Mouse (Mus musculus): ENCODE results near the gene Grk5. TPM values are rescaled to one million over a fixed set of nuclear protein-coding genes. Genes with fewer than 3 reads are reported as not detected.

Grk5 gene
- polyA plus RNA-seq, 1 experiment from 2014 or later: 1.1 TPM

DNA sequence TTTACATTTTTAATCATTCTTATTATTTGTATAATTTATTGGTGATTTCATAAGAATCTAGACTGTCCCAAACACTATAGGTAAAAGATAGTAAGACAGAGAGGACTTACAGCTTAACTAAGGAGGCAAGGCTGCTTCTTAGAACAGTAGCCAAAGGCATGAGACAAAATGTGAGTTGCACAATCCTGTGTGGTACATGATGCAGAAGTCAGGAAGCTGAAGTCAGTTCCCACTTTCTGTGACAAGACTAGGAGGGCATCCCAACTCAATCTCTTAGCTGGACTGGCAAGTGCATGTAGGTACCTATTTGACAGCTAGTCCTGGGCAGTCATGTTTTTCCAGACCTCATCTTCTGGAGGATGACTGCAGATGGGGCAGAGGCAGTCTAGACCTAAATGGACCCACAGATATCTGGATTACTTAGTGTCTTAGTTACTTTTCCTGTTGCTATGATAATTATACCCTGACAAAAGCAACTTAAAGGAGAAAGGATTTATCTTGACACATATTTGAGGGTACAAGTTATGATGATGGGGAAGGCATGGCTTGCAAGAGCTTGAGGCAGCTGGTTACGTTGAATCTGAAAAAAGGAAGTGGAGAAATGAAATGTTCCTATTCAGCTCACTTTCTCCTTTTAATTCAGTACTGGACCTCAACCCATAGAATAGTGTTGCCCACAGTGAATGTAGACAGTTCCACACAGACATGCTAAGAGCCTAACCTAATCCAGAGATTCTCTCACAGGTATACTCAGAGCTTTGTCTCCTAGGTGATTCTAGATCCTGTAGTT lies 128.1 kb downstream of the Grk5 start:
- H3K4me2 ChIP-seq (replicated peaks; ENCODE audit: low read depth): no peak overlapping the region
- H3K4me1 ChIP-seq (replicated peaks; ENCODE audit: control insufficient read depth, insufficient read depth): no peaks in the 10 kb centered on the region
- no peaks in the 10 kb centered on the region for H3K27me3 ChIP-seq (ENCODE audit: control insufficient read depth, insufficient read depth, low read length)
- H3K4me3 ChIP-seq (ENCODE audit: low read depth, low read length): no peak overlapping the region
- H3K36me3 ChIP-seq (ENCODE audit: control insufficient read depth, insufficient read depth, low read length): no peaks in the 10 kb centered on the region
- no peak for TF ChIP-seq EP300 (optimal IDR thresholded peaks at IDR 0.05)
- TF ChIP-seq CTCF (IDR thresholded peaks at IDR 0.05; ENCODE audit: low read depth): no peak
- no peak overlapping the region for H3K9ac ChIP-seq (ENCODE audit: low read length)
- no peak for DNase-seq (ENCODE audit: low spot score)
- no peak for ATAC-seq (ENCODE audit: low FRiP score, low TSS enrichment)
- H3K9me3 ChIP-seq (ENCODE audit: control insufficient read depth, low read length): no peaks in the 10 kb centered on the region
- H3K27ac ChIP-seq (replicated peaks): no peak overlapping the region
- 93% methylated on average over 1 of the region's 1 CpGs for WGBS

DNA sequence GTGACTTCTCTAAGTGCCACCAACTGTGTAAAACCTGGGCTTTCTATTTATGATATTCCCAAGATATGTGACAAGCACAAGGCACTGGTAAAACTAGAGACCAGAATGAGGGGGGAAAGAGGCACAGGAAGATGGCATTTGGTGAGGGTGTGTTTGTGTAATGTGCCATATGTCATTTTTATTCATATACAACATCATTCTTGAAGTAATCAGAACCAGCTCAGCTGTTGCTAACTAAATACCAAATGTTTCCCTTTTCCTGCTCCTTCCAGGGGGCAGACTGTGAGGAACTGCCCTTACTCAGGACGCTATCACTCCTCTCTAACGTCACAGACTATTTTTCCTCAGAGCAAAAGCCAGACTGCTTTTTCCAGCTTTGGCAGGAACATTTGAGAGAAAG lies 132.0 kb downstream of the Grk5 start:
- WGBS: 21% methylated on average over 2 of the region's 2 CpGs
- no peak overlapping the region; the same call in 1 of the 2 replicates for H3K27ac ChIP-seq (replicated peaks)
- ATAC-seq (ENCODE audit: low FRiP score, low TSS enrichment): no peak

DNA sequence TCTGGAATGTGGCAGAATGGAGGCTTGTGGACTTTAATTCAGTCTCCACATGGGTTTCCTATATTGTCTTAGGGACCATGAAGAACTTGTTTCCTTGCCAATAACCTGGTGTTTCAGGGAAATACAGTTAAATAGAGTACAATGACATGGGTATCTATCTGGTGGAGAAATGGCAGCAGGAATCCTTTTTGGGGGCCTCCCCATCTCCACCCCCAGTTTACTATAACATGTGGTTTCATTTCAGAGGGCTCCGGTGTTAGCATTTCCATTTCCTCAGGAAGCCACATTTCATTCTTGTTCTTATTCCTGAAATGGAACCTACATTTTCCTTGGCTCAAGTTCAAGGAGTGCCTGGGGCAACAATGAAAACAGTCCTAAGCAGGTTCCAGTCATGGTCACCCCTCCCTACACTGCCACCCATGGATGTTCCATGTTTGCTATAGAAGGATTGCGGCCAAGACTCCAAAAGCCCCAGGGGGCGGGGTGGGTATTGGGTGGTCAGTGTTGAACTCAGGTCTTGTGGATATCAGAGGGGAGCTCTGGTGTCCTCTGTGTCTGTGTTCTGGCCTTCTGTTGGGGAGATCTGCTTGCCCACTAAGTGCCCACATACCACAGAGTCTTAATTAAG lies 132.5 kb downstream of the Grk5 start:
- no peak for DNase-seq (ENCODE audit: low spot score)
- no peaks in the 10 kb centered on the region for H3K27me3 ChIP-seq (ENCODE audit: control insufficient read depth, insufficient read depth, low read length)
- no peak overlapping the region for H3K4me3 ChIP-seq (ENCODE audit: low read depth, low read length)
- no peak for TF ChIP-seq EP300 (optimal IDR thresholded peaks at IDR 0.05)
- no peak for TF ChIP-seq CTCF (IDR thresholded peaks at IDR 0.05; ENCODE audit: low read depth)
- no peaks in the 10 kb centered on the region for H3K9me3 ChIP-seq (ENCODE audit: control insufficient read depth, low read length)
- no peak overlapping the region for H3K9ac ChIP-seq (ENCODE audit: low read length)
- no peak overlapping the region for H3K4me2 ChIP-seq (replicated peaks; ENCODE audit: low read depth)
- no peak for ATAC-seq (ENCODE audit: low FRiP score, low TSS enrichment)
- WGBS: 71% methylated on average over 3 of the region's 3 CpGs
- H3K27ac ChIP-seq (replicated peaks): no peak overlapping the region
- H3K36me3 ChIP-seq (ENCODE audit: control insufficient read depth, insufficient read depth, low read length): no peaks in the 10 kb centered on the region
- no peaks in the 10 kb centered on the region for H3K4me1 ChIP-seq (replicated peaks; ENCODE audit: control insufficient read depth, insufficient read depth)

More for the DNA sequence above, 132.0 kb downstream of the Grk5 start:
- no peak for DNase-seq (ENCODE audit: low spot score)
- TF ChIP-seq CTCF (IDR thresholded peaks at IDR 0.05; ENCODE audit: low read depth) (no peak), EP300 (optimal IDR thresholded peaks at IDR 0.05) (no peak)
- Histone ChIP-seq H3K4me1 (replicated peaks; ENCODE audit: control insufficient read depth, insufficient read depth) (no peaks in the 10 kb centered on the region), H3K4me2 (replicated peaks; ENCODE audit: low read depth) (no peak overlapping the region), H3K9me3 (ENCODE audit: control insufficient read depth, low read length) (no peaks in the 10 kb centered on the region), H3K27me3 (ENCODE audit: control insufficient read depth, insufficient read depth, low read length) (no peaks in the 10 kb centered on the region), H3K9ac (ENCODE audit: low read length) (no peak overlapping the region), H3K36me3 (ENCODE audit: control insufficient read depth, insufficient read depth, low read length) (no peaks in the 10 kb centered on the region), H3K4me3 (ENCODE audit: low read depth, low read length) (no peak overlapping the region)

DNA sequence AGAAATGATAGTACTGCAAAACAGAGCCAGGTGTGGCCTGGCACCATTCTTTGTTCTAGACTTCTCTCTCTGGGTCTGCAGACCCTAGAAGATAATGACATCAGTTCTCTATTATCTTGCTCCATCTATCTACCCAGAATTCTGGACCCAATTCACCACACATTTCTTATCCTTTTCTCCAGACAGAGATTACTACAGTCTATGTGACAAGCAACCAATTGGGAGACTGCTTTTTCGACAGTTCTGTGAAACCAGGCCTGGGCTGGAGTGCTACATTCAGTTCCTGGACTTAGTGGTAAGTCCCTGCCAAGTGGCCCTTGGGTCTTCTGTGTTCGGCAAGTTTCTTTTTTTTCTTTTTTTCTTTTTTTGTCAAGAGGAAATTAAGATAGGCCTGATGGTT lies 142.0 kb downstream of the Grk5 start:
- ATAC-seq (ENCODE audit: low FRiP score, low TSS enrichment): no peak
- H3K9me3 ChIP-seq (ENCODE audit: control insufficient read depth, low read length): no peaks in the 10 kb centered on the region
- H3K4me2 ChIP-seq (replicated peaks; ENCODE audit: low read depth): no peak overlapping the region
- H3K4me1 ChIP-seq (replicated peaks; ENCODE audit: control insufficient read depth, insufficient read depth): no peaks in the 10 kb centered on the region
- no peaks in the 10 kb centered on the region for H3K36me3 ChIP-seq (ENCODE audit: control insufficient read depth, insufficient read depth, low read length)
- no peaks in the 10 kb centered on the region for H3K27me3 ChIP-seq (ENCODE audit: control insufficient read depth, insufficient read depth, low read length)
- H3K4me3 ChIP-seq (ENCODE audit: low read depth, low read length): no peak overlapping the region
- no peak overlapping the region for H3K9ac ChIP-seq (ENCODE audit: low read length)
- TF ChIP-seq EP300 (optimal IDR thresholded peaks at IDR 0.05) (no peak), CTCF (IDR thresholded peaks at IDR 0.05; ENCODE audit: low read depth) (no peak)
- WGBS: 70% methylated on average over 2 of the region's 2 CpGs
- no peak overlapping the region for H3K27ac ChIP-seq (replicated peaks)
- DNase-seq (ENCODE audit: low spot score): no peak

DNA sequence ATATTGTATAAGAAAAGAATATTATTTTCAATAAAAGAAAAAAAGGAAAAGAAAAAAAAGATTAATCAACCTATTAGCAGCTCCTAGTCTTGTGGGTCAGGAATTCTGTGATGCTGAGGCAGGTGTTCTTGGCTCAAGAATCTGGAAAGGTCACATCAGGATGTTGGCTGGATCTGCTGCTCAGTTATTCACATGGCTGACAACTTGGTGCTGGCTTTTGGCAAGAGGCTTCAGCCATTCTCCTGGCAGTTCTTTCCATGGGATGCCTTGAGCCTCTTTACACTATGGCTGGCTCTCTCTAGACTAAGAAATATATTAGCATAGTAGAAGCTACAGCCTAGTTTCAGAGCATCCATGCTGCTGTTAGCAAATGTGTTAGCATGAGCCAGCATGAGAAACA lies 149.6 kb downstream of the Grk5 start:
- DNase-seq (ENCODE audit: low spot score) (no peak), ATAC-seq (ENCODE audit: low FRiP score, low TSS enrichment) (no peak)
- TF ChIP-seq EP300 (optimal IDR thresholded peaks at IDR 0.05) (no peak), CTCF (IDR thresholded peaks at IDR 0.05; ENCODE audit: low read depth) (no peak)
- H3K4me1 ChIP-seq (replicated peaks; ENCODE audit: control insufficient read depth, insufficient read depth): no peaks in the 10 kb centered on the region
- no peaks in the 10 kb centered on the region for H3K27me3 ChIP-seq (ENCODE audit: control insufficient read depth, insufficient read depth, low read length)
- no peak overlapping the region for H3K4me3 ChIP-seq (ENCODE audit: low read depth, low read length)
- no peaks in the 10 kb centered on the region for H3K36me3 ChIP-seq (ENCODE audit: control insufficient read depth, insufficient read depth, low read length)
- no peak overlapping the region for H3K9ac ChIP-seq (ENCODE audit: low read length)
- H3K4me2 ChIP-seq (replicated peaks; ENCODE audit: low read depth): no peak overlapping the region
- no peak overlapping the region for H3K27ac ChIP-seq (replicated peaks)
- H3K9me3 ChIP-seq (ENCODE audit: control insufficient read depth, low read length): no peaks in the 10 kb centered on the region

DNA sequence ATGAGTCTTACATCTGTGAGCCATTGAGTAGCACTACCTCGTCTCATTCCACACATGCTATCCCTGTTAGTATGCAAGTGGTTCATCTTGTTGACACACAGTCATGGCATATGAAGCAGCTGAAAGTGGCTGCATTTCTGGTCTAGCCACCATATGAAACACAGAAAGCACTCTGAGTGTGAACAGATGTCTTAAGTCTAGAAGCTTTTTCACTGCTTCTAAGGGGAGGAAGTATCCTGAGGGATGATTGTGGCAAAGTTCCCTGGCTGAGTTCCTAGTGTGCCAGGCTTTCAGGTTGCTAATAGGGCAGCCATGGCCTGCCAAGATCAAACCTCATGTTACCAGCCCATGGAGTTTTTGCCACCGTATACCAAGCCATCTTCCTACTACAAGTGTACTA lies 159.1 kb downstream of the Grk5 start:
- no peak overlapping the region for H3K4me3 ChIP-seq (ENCODE audit: low read depth, low read length)
- H3K36me3 ChIP-seq (ENCODE audit: control insufficient read depth, insufficient read depth, low read length): no peaks in the 10 kb centered on the region
- no peaks in the 10 kb centered on the region for H3K4me1 ChIP-seq (replicated peaks; ENCODE audit: control insufficient read depth, insufficient read depth)
- no peak overlapping the region for H3K4me2 ChIP-seq (replicated peaks; ENCODE audit: low read depth)
- no peak overlapping the region for H3K27ac ChIP-seq (replicated peaks)
- H3K9ac ChIP-seq (ENCODE audit: low read length): no peak overlapping the region
- DNase-seq (ENCODE audit: low spot score): no peak
- H3K9me3 ChIP-seq (ENCODE audit: control insufficient read depth, low read length): no peaks in the 10 kb centered on the region
- no peak for ATAC-seq (ENCODE audit: low FRiP score, low TSS enrichment)
- WGBS: 67% methylated on average over 2 of the region's 2 CpGs
- TF ChIP-seq EP300 (optimal IDR thresholded peaks at IDR 0.05) (no peak), CTCF (IDR thresholded peaks at IDR 0.05; ENCODE audit: low read depth) (no peak)
- no peaks in the 10 kb centered on the region for H3K27me3 ChIP-seq (ENCODE audit: control insufficient read depth, insufficient read depth, low read length)

Data from stomach, postnatal 0 days (tissue).